Mouse (Mus musculus): Measurements from ENCODE around the gene Otog.

Otog gene

DNA sequence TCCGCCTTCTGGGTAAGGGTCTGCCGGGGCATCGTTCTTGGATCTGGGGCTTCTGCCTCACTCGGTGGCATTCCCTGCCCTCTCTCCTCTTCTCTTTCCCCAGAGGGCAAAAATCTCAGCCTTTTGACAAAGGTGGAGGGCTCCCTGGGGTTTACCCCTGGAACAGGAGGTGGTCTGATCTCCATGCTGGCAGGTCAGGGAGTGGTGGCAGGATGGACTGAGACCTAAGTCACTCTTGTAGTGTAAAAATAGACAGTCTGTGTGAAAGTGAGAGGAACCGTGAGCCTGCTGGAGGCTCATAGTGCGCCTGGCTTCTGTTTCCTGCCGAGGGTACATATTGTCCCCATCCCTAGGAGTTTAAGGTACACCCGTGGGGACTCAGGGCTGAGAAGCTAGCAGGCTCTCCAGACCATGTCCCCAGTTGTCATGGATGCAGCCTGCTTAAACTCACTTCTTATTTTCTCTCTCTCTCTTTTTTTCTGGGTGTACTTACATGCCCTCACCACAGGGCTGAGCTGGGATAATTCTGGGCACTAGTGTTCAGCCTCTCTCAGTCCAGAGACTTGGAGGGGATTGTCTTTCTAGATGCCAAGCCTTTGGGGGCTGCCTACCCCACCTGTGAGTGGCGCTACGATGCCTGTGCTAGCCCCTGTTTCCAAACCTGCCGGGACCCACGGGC lies 44.5 kb downstream of the Otog start:
- peak; percentile 83 for DNase-seq

GRCm38 (mm10) chr7:46286391-46286790 lies 45.6 kb downstream of the Otog start:
- peak; percentile 59 for DNase-seq

DNA sequence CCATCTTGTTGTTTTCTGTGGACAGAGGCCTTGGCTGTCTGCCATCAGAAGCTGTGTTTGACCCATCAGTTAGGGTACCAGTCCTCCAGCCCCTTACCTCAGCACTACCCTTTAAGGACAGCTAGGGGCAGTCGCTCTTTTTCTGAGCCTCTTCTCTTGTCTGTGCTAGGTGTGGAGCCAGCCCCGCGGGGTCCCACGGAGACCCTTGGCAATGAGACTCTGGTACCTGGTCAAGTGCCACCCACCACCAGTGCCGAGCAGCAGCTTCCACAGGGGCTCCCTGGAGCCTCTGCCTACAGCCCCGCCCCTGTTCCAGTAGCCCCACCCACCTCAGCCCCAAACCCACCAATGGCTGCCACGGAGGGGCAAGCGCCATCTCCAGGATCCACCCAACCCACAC lies 46.3 kb downstream of the Otog start:
- peak; percentile 80 for DNase-seq

- DNase-seq = peak; percentile 55
Observed at GRCm38 (mm10) chr7:46296330-46296729, 55.5 kb downstream of the Otog start.

- DNase-seq = peak; percentile 58
Observed at GRCm38 (mm10) chr7:46301031-46301632, 60.3 kb downstream of the Otog start.

DNA sequence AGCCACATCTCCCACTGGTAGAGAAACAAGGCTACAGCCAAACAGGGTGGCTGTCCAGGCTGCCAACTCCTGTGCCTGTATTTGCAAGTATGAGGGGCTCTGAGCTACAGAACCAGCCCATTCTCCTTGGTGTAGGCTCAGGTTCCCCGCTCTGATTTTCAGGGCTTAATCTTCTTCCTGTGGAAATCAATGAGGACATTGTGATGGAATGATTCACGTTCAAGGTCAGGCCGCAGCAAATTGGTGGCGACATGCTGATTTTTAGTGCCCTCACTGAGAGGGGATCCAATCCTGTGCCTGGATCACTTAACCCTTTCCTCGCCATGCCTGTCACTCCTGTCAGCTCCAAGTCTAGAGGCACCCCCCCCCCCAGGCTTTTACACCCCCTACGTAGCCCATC lies 72.7 kb downstream of the Otog start:
- no peak for DNase-seq

GRCm38 (mm10) chr7:46314220-46315009 lies 73.6 kb downstream of the Otog start:
- no peak for DNase-seq

DNA sequence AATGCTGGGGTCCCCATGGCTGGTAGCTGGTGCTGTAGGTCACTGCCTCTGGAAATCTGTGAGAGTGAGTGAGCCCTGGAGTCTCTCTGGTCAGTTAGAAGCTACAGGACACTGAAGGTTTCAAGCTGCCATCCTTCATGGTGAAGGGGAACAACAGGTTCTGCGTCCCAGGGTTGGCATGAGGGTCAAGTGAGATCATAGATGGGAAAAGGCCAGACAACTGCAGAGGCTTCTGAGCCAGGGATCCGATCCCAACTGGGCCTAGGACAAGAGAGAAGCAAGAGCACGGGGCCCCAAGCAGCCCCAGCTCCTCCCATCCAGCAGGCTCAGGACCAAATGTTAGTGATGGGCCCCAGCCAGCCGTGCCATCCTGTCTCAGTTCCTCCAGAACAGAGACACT lies 74.9 kb downstream of the Otog start:
- DNase-seq = no peak

DNA sequence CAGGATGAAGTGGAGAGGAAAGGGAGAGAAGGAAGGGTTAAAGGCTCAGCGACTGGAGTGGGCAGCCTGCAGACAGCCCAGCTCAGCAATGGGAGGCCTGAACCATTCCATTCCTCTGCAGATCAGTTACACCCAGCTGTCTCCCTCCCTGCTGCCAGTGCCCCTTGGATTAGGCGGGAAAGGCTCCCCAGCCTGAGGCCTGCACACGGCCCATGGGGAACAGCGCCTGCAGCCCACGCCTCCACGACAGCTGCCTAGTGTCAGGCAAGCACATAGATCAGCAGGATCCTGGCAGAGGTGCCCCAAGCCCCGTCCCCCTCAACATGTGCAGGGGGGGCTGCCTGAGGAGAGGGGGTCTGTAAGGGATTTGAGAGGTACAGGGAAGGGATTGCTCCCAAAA lies 76.2 kb downstream of the Otog start:
- no peak for DNase-seq

GRCm38 (mm10) chr7:46321242-46321641 lies 80.5 kb downstream of the Otog start:
- DNase-seq = no peak

GRCm38 (mm10) chr7:46327896-46328295 lies 87.1 kb downstream of the Otog start:
- DNase-seq = no peak

DNA sequence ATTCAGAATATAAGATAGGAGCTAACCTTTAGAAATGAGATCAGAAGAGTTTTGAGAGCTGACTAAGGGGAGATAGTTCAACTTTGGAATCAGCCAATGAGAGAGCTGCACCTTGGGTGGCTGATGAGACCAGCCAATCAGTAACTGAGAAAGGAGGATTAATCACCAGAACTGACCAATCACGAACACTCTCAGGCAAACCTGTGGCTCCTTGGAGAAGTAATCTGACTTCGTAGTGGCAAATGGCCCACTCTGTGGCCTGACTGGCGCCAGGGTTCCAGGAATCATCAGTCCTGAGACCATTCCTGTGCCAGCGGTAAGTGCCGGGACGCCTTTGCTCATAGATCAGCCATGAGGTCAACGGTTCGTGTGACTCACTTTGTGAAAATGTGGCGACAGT lies 96.6 kb downstream of the Otog start:
- no peak for DNase-seq

GRCm38 (mm10) chr7:46339818-46340217 lies 99.0 kb downstream of the Otog start:
- DNase-seq = no peak

- DNase-seq = no peak
Observed at GRCm38 (mm10) chr7:46340295-46340694, 99.5 kb downstream of the Otog start.

DNA sequence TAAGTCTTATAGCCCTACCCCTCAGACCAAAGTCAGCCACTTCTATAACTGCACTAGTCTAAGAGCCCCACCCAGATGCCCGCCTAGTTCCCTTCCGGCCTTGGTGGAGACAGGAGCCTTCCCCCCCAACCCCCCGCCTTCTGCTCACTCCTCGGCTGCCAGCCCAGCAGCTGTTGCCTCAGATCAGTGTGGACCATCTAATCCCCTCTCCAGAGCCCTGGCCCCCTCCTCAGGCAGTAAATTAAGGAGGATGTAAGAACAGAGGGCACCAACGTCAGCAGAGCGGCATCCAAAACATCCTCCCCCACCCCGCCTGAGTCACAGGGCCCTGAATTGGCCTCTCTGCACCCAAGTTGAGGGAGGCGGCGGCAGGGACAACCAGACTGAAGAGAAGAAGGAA lies 100.7 kb downstream of the Otog start:
- no peak for DNase-seq

DNA sequence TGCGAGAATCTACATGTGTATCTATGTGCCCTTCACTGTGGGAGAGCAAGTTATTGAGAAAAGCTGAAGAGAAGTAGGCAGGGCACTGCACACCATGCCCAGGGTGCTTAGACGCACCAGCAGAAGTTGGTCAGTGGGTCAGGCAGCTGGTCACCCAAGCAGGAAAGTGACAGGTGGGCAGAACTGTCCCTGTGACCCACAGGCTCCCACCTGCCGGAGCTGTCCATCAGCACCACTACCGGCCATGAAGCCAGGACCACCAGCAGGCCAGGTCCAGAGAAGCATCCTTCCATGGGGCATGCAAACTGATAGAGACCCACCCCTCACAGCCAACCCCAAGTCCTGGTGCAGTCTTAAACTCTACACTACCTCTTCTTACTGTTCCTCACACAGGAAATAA lies 106.9 kb downstream of the Otog start:
- DNase-seq = peak; percentile 81

DNA sequence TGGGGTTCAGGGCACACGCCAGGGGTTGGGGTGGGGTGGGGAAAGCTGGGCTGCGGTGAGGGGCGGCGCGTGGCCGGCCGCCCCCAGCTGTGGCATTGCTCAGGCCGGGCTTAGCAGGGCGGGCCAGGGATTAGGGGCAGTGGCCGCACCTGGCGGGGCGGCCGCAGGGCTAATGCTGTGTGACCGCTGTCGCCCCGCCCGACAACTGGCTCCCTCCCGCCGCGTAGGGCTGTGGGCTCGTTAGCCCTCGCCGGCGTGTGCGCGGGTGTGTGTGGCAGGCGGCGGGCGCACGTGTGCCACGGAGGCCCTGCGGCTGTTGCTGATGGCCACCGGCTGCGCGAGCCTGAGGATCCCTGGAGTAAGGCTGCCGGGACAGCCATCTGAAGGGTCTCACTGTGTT lies 108.0 kb downstream of the Otog start:
- no peak for DNase-seq

DNA sequence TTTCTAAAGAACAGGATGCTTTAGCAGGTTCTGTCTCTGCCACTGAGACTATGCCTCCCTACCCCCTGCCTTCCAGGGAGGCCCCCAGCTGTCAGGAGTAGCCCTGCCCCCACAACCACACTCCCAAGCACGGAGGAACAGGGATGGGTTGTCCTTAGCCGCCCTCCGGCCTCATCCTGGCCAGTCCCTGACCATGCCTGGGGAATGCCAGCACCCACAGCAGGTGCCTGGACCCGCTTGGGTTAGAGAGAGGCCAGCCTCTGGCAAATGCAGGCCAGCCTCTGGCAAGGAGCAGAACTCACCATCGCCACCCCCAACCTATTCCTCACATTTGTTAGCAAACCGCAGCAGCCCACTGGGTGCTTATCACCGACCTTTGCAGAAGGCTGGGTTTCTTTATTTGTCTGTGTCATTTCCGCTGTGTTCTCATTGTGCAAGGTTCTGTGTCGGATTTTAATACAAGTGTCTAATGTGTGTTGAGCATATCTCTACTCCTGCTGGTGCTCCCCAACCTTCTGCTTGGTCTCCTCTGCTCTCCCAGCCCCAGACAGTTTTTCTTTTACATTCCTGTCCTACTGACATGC lies 109.4 kb downstream of the Otog start:
- DNase-seq = peak; percentile 81

DNA sequence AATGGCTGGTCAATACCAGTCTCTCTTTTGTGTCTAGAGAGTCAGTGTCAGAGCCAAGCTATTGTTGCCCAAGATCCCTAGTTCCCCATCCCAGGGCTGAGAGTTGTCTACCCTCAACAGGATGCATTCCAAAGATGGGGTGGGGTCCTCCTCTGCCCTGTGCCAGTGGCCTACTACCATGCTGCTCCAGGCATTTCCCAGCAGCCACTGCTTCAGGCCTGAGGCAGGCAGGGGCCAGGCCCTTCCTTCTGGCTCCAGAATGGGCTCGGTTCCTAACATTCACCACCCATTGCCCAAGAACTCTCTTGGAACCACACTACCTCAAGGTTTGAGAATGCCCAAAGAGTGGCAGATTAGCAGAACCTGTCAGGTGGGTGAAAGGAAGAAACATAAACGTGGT lies 112.0 kb downstream of the Otog start:
- DNase-seq = peak; percentile 78

DNA sequence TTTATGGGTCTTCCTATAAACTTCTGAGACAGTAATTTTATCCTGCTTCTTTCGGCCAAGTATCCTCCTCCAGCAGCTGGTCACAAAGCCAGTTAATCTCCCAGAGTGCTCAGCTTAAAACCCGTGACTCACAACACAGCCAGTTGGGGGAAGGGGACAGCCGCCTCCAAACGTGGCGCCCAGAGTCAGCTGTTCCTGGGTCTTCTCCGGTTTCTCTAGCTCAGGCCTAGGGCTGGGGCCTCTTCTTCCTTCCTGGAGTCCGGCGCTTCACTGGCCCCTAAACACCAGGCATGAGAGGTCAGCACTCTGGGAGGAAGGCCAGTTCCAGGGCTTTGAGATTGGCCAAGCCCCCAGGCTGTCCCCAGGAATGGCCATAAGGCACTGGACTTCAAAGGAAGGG lies 112.4 kb downstream of the Otog start:
- peak; percentile 61 for DNase-seq

GRCm38 (mm10) chr7:46353875-46354274 lies 113.1 kb downstream of the Otog start:
- peak; percentile 61 for DNase-seq

Measured in heart, adult 11 months (tissue).